In the genomic region with DNA sequence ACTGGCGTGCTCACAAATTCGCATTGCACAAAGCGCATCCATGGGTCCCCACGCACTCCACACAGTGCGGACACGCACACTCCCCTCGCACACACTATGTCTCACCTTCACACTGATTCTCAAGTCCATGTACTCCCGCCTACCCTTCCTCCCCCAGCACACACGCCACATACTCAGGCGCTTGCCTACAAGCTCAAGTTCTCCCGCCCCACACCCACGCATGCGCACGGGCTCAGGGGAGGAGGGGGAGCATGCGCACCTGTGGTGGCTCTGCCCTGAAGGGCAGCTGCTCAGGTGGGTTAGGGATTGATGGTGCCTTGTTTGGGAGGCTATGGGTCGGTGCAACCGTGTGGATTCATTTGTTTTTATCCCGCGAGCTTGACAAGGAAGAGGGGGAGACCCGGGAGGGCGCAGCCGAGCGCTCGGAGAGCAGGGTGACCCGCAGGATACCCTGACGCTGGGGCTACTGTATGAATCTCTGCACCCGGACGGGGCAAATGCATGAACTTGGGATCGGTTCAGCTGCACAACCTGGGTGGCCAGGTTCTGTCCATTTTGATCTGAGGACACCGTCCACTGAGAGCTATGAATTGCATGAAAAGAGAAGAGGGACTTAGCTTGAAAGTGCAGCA, we compare ENCODE assay signal across 8 mouse cellular contexts. TPM values are rescaled to one million over a fixed set of nuclear protein-coding genes. Genes with fewer than 3 reads are reported as not detected.
DNase-seq lines count a peak whose midpoint lies in the region; ATAC-seq lines count a peak whose summit lies in the region.

No protein-coding gene starts in this region.

- intact Hi-C loops in heart, postnatal 36 days (cut with DNase I): no loop called here

- WGBS in heart, embryonic 11.5 days (ENCODE audit: insufficient replicate concordance): 2% methylated on average over 30 of the region's 30 CpGs
- 2% methylated on average over 30 of the region's 30 CpGs for WGBS in hindbrain, embryonic 10.5 days
- 1% methylated on average over 30 of the region's 30 CpGs for WGBS in limb, embryonic 15.5 days
- WGBS in midbrain, embryonic 15.5 days: under 1% methylated on average over 30 of the region's 30 CpGs

- peaks cover 8% of the 10 kb centered on the region for H3K4me1 ChIP-seq in heart, embryonic 11.5 days (ENCODE audit: control insufficient read depth, insufficient read depth, low read length)
- peaks cover 47% of the 10 kb centered on the region for H3K4me1 ChIP-seq in hindbrain, embryonic 10.5 days (replicated peaks)
- H3K4me1 ChIP-seq in limb, embryonic 15.5 days: peaks cover 24% of the 10 kb centered on the region
- peaks cover 8% of the 10 kb centered on the region for H3K4me1 ChIP-seq in midbrain, embryonic 15.5 days

- no peak for DNase-seq in heart, postnatal 36 days
- DNase-seq in hindbrain, embryonic 10.5 days (ENCODE audit: low spot score): peak; percentile 69
- peak; percentile 71 to 86 for DNase-seq in spleen, postnatal 4 days (ENCODE audit: low spot score in 2 of 2)

- ATAC-seq in heart, embryonic 11.5 days (replicated peaks; ENCODE audit: insufficient number of reproducible peaks, low FRiP score, low TSS enrichment): 0 out of 2 replicates have a peak, but pooled peaks have one; percentile 49
- ATAC-seq in common myeloid progenitor, adult 5-6 weeks (replicated peaks; ENCODE audit: low read depth, poor library complexity, severe bottlenecking): peak; percentile 62
- ATAC-seq in limb, embryonic 15.5 days (ENCODE audit: insufficient number of reproducible peaks, low FRiP score, low TSS enrichment, low read depth): 0 out of 2 replicates have a peak, but pooled peaks have one; percentile 35
- ATAC-seq in midbrain, embryonic 15.5 days (replicated peaks): peak; percentile 84
- ATAC-seq in cerebellum, adult (ENCODE audit: insufficient number of reproducible peaks, low FRiP score, low TSS enrichment): no peak

- H3K4me3 ChIP-seq in heart, embryonic 11.5 days (ENCODE audit: low read depth, low read length): peak overlapping the region; percentile 52
- peak overlapping the region; percentile 52 for H3K4me3 ChIP-seq in hindbrain, embryonic 10.5 days
- H3K4me3 ChIP-seq in limb, embryonic 15.5 days: peak overlapping the region; percentile 44
- peak overlapping the region; percentile 48 for H3K4me3 ChIP-seq in midbrain, embryonic 15.5 days

- peak overlapping the region; percentile 54; the same call in 1 of the 2 replicates for H3K9ac ChIP-seq in heart, embryonic 11.5 days (ENCODE audit: low read depth, low read length)
- H3K9ac ChIP-seq in limb, embryonic 15.5 days: peak overlapping the region; percentile 10; the same call in 1 of the 2 replicates
- H3K9ac ChIP-seq in midbrain, embryonic 15.5 days: peak overlapping the region; percentile 52

- 0 out of 2 replicates have a peak, but pooled peaks cover 3% of the 10 kb centered on the region for H3K9me3 ChIP-seq in heart, embryonic 11.5 days (replicated peaks; ENCODE audit: control insufficient read depth, low read length)
- peaks cover 12% of the 10 kb centered on the region for H3K9me3 ChIP-seq in hindbrain, embryonic 10.5 days
- no peaks in the 10 kb centered on the region for H3K9me3 ChIP-seq in limb, embryonic 15.5 days
- no peaks in the 10 kb centered on the region for H3K9me3 ChIP-seq in midbrain, embryonic 15.5 days

- peaks cover 54% of the 10 kb centered on the region for H3K27me3 ChIP-seq in heart, embryonic 11.5 days (ENCODE audit: control insufficient read depth, insufficient read depth, low read length)
- H3K27me3 ChIP-seq in hindbrain, embryonic 10.5 days (ENCODE audit: insufficient read depth, poor library complexity, severe bottlenecking): peaks cover 100% of the 10 kb centered on the region
- peaks cover 60% of the 10 kb centered on the region for H3K27me3 ChIP-seq in limb, embryonic 15.5 days
- peaks cover 82% of the 10 kb centered on the region for H3K27me3 ChIP-seq in midbrain, embryonic 15.5 days (replicated peaks)

- H3K4me2 ChIP-seq in heart, embryonic 11.5 days: peak overlapping the region; percentile 87
- peak overlapping the region; percentile 83 for H3K4me2 ChIP-seq in limb, embryonic 15.5 days
- H3K4me2 ChIP-seq in midbrain, embryonic 15.5 days: peak overlapping the region; percentile 82

- H3K36me3 ChIP-seq in heart, embryonic 11.5 days (ENCODE audit: control insufficient read depth, insufficient read depth, low read length): no peaks in the 10 kb centered on the region
- H3K36me3 ChIP-seq in hindbrain, embryonic 10.5 days: no peaks in the 10 kb centered on the region
- H3K36me3 ChIP-seq in limb, embryonic 15.5 days: no peaks in the 10 kb centered on the region
- no peaks in the 10 kb centered on the region for H3K36me3 ChIP-seq in midbrain, embryonic 15.5 days (replicated peaks)

- no peak overlapping the region for H3K27ac ChIP-seq in heart, embryonic 11.5 days (ENCODE audit: low read depth, low read length)
- H3K27ac ChIP-seq in hindbrain, embryonic 10.5 days: peak overlapping the region; percentile 35; the same call in 1 of the 2 replicates
- no peak overlapping the region for H3K27ac ChIP-seq in limb, embryonic 15.5 days
- no peak overlapping the region for H3K27ac ChIP-seq in midbrain, embryonic 15.5 days

RNA-seq across cellular contexts. Expression of a gene that starts 8.2 kb away (rescaled TPM):
- not detected in 2 replicates for polyA plus RNA-seq in heart, embryonic 11.5 days (2014; fragmentation: Nextera tagmentation; extraction: Ambion mirVana)
- total RNA-seq in heart, postnatal 36 days (2021): not detected
- not detected in 2 replicates for total RNA-seq in common myeloid progenitor, adult 5-6 weeks (2017)
- 0.67 and 5.9 TPM in 2 replicates for polyA plus RNA-seq in hindbrain, embryonic 10.5 days (2016; fragmentation: Nextera tagmentation; extraction: Ambion mirVana)
- polyA plus RNA-seq in limb, embryonic 15.5 days (2015; fragmentation: Nextera tagmentation; extraction: Ambion mirVana): not detected in 2 replicates
- polyA plus RNA-seq in midbrain, embryonic 15.5 days (2015; fragmentation: Nextera tagmentation; extraction: Ambion mirVana): 0.32 and 0.54 TPM in 2 replicates

RNA-seq across cellular contexts. Expression of a gene that starts 22.7 kb away (rescaled TPM):
- polyA plus RNA-seq in heart, embryonic 11.5 days (2014; fragmentation: Nextera tagmentation; extraction: Ambion mirVana): 28.7 and 28.8 TPM in 2 replicates
- 10 to 100 TPM; 23.8 to 26.4 TPM for total RNA-seq in heart, postnatal 36 days (2021)
- 28.8 and 31.4 TPM in 2 replicates for total RNA-seq in common myeloid progenitor, adult 5-6 weeks (2017)
- 33.3 and 38.7 TPM in 2 replicates for polyA plus RNA-seq in hindbrain, embryonic 10.5 days (2016; fragmentation: Nextera tagmentation; extraction: Ambion mirVana)
- 25.1 and 32.1 TPM in 2 replicates for polyA plus RNA-seq in limb, embryonic 15.5 days (2015; fragmentation: Nextera tagmentation; extraction: Ambion mirVana)
- polyA plus RNA-seq in midbrain, embryonic 15.5 days (2015; fragmentation: Nextera tagmentation; extraction: Ambion mirVana): 27.5 and 30.3 TPM in 2 replicates

Comparison
In these comparisons a context has a peak if more than half of its experiments do, and no peak if none do; other contexts are left out.
1. DNase-seq: peak in hindbrain, embryonic 10.5 days (single experiment) and spleen, postnatal 4 days (2 of 2); none in heart, postnatal 36 days (0 of 2).
2. Peak in every context shown above with its lines, with median percentiles within 50 percentile points of each other: H3K4me2 ChIP-seq, H3K4me3 ChIP-seq and H3K9ac ChIP-seq.